Mouse (Mus musculus) hindbrain, embryonic 11.5 days (tissue): ENCODE measurements at regions not wholly inside any gene's neighbourhood (a gene's known extent, or its start where the extent isn't known, plus 50 kb on each side); places are given as distances from the start of the nearest gene placed in this dataset.

Source experiments
- ATAC-seq: fragments of 200-750 bp; cut with Nextera tagmentation; 2 replicates; pipeline ENCODE4 v1.8.0; 2017; ENCODE audit warnings: mild to moderate bottlenecking, moderate TSS enrichment, moderate library complexity; ENCODE audit not compliant: low FRiP score
- DNase-seq: peaks from one replicate; pipeline ENCODE4 v3.0.0-alpha.2; 2015; ENCODE audit warnings: low spot score
- H3K27ac ChIP-seq: fragments of 300-500 bp; sonication (generic); 2 replicates; pipeline ENCODE4 v1.5.1; 2014; ENCODE audit warnings: mild to moderate bottlenecking, low read depth, low read length
- H3K27me3 ChIP-seq: fragments of 300-500 bp; sonication (generic); 2 replicates; pipeline ENCODE4 v1.6.1; 2014; ENCODE audit warnings: mild to moderate bottlenecking, low read length, moderate library complexity, mixed read lengths; ENCODE audit not compliant: control insufficient read depth, insufficient read depth
- H3K36me3 ChIP-seq: fragments of 300-500 bp; sonication (generic); 2 replicates; pipeline ENCODE4 v1.6.1; 2014; ENCODE audit warnings: mild to moderate bottlenecking, low read length, moderate library complexity, mixed read lengths; ENCODE audit not compliant: control insufficient read depth, insufficient read depth
- H3K4me1 ChIP-seq: fragments of 300-500 bp; sonication (generic); replicated peaks from 2 replicates; pipeline ENCODE4 v1.6.1; 2014; ENCODE audit warnings: low read length, mixed read lengths; ENCODE audit not compliant: control insufficient read depth, insufficient read depth
- H3K4me2 ChIP-seq: fragments of 300-500 bp; sonication (generic); replicated peaks from 2 replicates; pipeline ENCODE4 v1.6.1; 2014; ENCODE audit warnings: mild to moderate bottlenecking, low read depth, low read length
- H3K4me3 ChIP-seq: fragments of 300-500 bp; sonication (generic); 2 replicates; pipeline ENCODE4 v1.5.1; 2014; ENCODE audit warnings: low read depth, low read length
- H3K9ac ChIP-seq: fragments of 300-500 bp; sonication (generic); 2 replicates; pipeline ENCODE4 v1.6.1; 2014; ENCODE audit warnings: low read depth, low read length
- H3K9me3 ChIP-seq: fragments of 300-500 bp; sonication (generic); 2 replicates; pipeline ENCODE4 v1.6.1; 2016; ENCODE audit warnings: low read length; ENCODE audit not compliant: control insufficient read depth
- WGBS: fragments of 180-500 bp; shearing (Covaris S2); extraction: QIAGEN DNeasy Blood & Tissue Kit; methylation state at CpG from one replicate; pipeline ENCODE4 v1.1.7; 2014; 5-methylcytosine and 5-hydroxymethylcytosine counted together

GRCm38 (mm10) chr11:51911481-51911880 lies 54.0 kb upstream of the Jade2 start:
- ATAC-seq = no peak
- 0 out of 2 replicates have a peak, but pooled peaks cover 2% of the 10 kb centered on the region for H3K4me1 ChIP-seq
- H3K9me3 ChIP-seq = no peaks in the 10 kb centered on the region
- no peaks in the 10 kb centered on the region for H3K36me3 ChIP-seq
- WGBS = 73% methylated on average over 3 of the region's 3 CpGs
- H3K4me2 ChIP-seq = no peak overlapping the region
- H3K27ac ChIP-seq = no peak overlapping the region
- no peak overlapping the region for H3K9ac ChIP-seq
- no peak for DNase-seq
- H3K27me3 ChIP-seq = no peaks in the 10 kb centered on the region
- no peak overlapping the region for H3K4me3 ChIP-seq

GRCm38 (mm10) chr11:51915656-51916032 lies 51.8 kb upstream of the Cdkn2aipnl start:
- 16% methylated on average over 8 of the region's 8 CpGs for WGBS
- Histone ChIP-seq H3K9me3 (no peaks in the 10 kb centered on the region), H3K9ac (no peak overlapping the region), H3K4me3 (no peak overlapping the region), H3K4me2 (peak overlapping the region; percentile 44; the same call in 1 of the 2 replicates), H3K27ac (no peak overlapping the region), H3K4me1 (0 out of 2 replicates have a peak, but pooled peaks cover 2% of the 10 kb centered on the region), H3K36me3 (no peaks in the 10 kb centered on the region), H3K27me3 (no peaks in the 10 kb centered on the region)
- ATAC-seq (no peak), DNase-seq (peak; percentile 14)

GRCm38 (mm10) chr11:51916033-51916929 lies 51.2 kb upstream of the Cdkn2aipnl start:
- Histone ChIP-seq H3K9ac (peak overlapping the region; percentile 3; the same call in 1 of the 2 replicates), H3K4me2 (peak overlapping the region; percentile 44), H3K4me1 (0 out of 2 replicates have a peak, but pooled peaks cover 2% of the 10 kb centered on the region), H3K27me3 (no peaks in the 10 kb centered on the region), H3K36me3 (no peaks in the 10 kb centered on the region), H3K27ac (no peak overlapping the region), H3K9me3 (no peaks in the 10 kb centered on the region), H3K4me3 (0 out of 2 replicates have a peak overlapping the region, but pooled peaks have one; percentile 6)
- ATAC-seq (peak; percentile 45; the same call in 1 of the 2 replicates), DNase-seq (peak; percentile 59)
- WGBS = 1% methylated on average over 29 of the region's 29 CpGs
